Mouse (Mus musculus) WW6 (cell line): ENCODE data around the gene Grin3b.

Experiments
- DNase-seq: peaks from one replicate; pipeline ENCODE4 v3.0.0-alpha.2; 2013; ENCODE audit warnings: low read depth, low spot score

The Grin3b gene

DNA sequence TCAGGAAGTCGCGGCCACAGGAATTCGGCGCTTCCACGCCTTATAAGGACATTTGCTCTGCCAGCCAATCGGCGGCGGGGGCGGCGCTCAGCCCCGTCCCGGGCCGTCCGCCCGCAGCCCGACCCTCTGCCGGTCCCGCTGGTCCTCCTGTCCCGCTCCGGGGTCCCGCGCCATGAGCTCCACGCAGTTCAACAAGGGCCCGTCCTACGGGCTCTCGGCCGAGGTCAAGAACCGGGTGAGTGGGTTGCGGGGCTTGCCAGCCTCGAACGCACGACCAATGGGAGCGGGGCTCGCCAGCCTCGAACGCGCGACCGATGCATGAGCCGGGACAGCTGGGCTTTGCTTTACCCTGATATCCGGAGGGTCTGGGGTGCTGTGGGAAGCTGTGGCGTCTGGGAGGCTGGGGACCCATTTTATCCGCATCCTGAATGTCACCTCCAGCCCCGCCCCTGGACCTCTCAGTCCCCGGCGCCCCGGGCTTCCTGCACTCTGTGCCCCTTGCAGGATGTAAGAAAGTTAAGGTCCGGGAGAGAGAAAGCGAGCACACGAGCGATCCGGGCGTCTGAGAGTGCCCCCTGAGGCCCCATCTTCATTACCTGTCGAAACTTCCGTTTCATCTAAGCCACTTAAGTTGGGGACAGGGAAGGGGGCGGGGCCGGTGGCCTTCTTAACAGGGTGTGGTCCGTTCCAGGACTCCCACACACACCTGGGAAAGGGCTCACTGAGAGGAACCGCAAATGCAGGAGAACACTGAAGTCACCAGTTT, 18.2 kb downstream of the Grin3b start, which contains the start of gene Cnn2:
Cnn2 (plus strand) TSS at position 79 of the 766 bp plus-strand sequence.
- no peak for DNase-seq

DNA sequence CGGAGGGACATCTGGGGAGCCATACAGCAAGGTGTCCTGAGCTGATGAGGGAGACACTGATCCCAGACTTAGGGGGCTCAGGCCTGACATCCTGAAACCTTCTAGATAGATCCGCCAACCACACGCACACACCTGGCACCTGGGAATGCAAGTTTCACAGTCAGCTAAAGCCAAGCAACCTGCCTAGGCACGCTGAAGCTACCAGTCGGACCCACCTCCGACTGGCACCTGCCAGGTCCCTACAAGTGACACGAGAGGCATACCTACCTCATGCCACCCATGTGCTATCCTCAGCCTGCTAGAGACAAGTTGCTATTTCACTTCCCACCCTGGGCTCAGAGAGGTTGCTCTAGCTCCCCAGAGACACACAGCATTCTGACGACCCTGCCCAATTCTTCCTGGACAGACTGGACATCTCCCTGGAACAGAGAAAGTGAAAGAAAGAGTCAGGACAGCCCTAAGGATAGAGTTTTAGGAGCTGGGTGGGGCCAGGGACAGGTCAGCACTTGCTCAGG, 18.8 kb downstream of the Grin3b start:
- DNase-seq, result no peak

DNA sequence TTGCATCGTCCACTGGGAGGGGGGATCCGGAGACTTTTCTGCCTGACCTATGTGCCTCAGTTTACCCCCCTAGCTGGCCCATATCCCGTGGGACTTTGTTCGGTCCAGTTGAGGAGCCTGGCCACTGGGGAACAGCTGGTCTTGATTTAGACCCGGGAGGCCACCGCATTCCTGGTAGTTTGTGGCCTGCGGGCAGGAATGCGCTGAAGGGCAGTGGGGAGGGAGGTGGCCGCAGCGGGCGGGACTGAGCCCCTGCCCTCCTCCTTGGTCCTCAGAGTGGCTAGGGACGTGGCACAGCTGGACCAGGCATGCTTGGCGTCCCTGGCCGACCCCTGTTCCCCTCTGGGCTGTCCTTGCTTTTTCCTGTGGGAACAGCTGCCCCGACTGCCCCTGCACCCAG, 19.4 kb downstream of the Grin3b start:
- DNase-seq, result no peak

DNA sequence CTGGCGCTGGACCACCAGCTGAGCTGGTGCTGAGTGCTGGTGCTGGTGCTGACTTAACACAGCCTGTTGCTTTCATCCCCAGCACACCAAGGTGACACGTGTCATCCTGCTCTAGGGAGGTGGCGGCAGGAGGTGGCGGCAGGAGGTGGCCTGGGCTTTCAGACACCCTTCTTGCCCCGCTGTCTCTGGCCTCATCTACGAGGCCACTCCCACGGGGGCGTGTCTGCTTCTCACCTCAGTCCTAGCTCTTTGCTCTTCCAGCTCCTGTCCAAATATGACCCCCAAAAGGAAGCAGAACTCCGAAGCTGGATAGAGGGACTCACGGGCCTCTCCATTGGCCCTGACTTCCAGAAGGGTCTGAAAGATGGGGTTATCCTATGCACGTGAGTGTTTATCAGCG, 20.6 kb downstream of the Grin3b start:
- no peak for DNase-seq

DNA sequence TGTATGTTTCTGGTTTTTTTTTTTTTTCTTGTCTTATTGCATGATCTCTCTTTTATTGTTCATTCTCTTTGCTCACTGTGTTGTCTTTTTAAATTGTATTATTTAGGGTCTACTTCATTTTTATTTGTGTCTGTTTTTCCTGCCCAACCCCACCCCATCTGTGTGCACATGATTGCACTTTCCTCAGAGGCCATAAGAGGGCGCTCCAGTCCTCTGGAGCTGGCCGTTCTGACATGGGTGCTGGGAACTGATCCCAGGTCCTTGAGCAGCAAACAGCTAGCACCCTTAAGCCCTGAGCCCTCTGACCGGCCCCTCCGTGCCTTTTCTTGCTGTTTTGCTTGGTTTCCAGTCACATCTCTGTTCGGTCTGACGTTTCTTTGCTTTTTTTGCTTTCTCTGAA, 21.0 kb downstream of the Grin3b start:
- DNase-seq, result no peak

DNA sequence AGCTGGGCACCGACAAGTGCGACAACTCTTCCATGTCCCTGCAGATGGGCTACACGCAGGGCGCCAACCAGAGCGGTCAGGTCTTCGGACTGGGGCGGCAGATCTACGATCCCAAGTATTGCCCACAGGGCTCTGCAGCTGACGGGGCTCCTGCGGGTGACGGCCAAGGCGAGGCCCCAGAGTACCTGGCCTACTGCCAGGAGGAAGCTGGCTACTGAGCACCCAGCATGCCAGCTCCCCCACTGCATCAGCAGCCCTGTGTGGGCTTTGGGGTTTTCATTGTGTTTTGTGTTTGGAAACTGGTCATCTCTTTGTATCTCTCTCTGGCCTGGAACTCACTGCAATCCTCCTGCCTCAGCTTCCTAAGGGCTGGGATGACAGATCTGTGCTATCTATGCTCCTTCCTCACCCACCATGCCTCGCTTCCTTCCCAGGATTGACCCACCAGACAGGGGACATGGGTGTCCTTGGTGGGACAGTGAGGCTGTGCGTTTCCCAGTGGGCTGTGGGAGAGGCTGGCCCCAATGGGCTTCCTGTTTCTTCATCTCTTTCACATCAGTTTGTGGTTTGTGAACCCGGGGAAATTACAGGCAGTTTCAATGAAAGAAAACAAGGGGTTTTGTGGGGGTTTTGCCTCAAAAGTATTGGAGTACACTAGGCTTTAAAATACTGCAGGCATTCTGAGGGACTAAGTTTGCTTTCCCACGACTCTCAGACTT, 24.0 kb downstream of the Grin3b start:
- no peak for DNase-seq

DNA sequence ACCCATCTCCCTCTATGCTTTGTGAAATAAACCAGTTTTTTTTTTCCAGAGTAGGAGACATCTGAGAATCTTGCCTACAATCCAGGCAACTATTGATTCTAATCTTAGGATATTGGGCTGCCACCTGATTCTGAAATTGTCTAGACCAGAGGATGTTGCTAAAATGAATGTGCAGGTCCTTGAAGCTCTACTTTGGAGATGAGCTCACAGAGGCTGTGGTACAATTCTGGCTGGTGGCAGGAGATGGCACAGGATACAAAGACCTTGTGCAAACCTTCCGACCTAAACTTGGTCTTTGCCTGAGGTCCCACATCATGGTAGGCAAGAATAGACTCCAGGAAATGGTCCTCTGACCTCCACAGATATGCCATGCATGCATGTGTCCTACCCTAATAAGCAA, 25.1 kb downstream of the Grin3b start:
- DNase-seq, result no peak

DNA sequence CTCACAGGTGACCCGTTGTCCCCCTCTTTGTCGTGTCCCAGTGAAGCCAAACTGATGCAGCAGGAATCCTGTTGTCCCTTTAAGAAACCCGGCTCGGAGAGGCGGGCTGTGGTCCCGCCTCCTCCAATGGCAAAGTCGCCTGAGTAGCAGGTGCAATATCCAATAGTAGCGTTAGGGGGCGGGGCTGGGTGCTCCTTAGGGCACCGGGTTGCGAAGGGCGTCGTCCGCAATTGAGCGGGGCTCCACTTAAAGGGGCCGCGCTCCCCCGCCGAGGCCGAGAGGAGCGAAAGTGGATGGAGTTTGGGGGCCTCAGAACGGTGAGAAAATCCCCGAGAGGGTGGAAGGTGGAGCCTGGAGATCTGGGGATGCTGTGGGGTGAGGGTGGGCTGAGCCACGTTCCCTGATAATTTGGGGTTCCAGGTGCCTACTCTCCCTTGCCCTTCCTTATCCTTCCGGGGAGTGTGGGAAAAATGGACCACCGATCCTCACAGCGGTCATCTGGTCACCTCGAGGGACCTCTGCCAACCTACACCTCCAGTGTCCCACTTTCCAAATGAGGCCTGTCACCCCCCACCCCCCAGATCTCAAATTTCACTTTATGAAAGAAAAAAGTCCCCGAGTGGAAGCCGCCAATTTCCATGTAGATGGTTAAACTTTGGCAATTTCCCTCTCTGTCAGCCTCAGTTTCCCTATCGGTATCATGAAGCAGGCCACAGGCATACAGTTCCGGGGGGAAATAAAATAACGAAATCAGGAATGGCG, 25.9 kb downstream of the Grin3b start, which contains the start of gene Abca7:
Abca7 (plus strand) TSS at position 223 of the 762 bp plus-strand sequence.
- DNase-seq, result peak; percentile 83

DNA sequence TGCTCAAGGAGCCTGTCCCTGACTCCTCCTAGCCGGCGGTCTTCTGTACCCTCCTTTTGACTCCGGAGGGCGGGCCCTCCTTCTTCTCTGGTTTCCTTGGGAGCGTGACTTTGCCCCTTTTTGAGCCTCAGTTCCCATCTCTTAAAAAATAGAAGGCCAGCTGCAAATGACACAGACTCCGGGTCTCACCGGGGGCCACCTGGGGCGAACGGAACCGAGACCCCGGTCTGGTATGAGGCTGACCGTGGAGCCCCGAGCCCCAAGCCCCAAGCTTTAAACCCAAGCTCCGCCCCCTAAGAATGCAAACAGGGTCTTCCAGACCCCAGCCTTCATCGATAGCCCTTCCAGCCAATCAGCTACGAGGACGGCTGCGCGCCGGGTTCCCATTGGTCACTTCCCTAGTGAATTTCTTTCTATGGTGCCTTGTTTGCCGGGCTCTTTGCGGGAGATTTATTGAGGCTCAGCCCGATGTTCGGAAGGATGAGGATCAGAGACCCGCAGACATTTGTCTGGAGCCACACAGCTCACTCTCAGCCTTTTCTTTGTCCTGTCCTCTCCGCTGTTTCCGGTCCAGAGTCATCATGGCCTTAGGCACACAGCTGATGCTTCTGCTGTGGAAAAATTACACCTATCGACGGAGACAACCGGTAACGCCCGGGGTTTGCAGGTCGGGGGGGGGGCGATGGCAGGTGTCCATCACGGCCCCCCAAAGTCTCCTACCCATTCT, 26.7 kb downstream of the Grin3b start:
- DNase-seq, result no peak

DNA sequence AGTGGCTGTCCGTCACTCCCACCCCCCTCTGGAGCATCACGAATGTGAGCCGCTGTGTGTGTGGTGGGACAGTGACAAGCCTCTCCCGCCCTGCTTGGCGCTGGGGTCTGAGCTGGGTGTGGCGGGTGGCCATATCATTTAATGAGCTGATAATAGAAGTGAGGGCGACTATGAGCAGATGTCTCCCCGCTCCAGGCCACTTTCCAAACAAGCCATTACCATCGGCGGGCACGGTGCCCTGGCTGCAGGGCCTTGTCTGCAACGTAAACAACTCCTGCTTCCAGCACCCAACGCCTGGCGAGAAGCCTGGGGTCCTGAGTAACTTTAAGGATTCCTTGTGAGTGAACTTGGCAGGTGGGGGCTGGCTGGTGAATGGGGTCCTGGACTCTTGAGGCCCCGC, 27.3 kb downstream of the Grin3b start:
- no peak for DNase-seq

DNA sequence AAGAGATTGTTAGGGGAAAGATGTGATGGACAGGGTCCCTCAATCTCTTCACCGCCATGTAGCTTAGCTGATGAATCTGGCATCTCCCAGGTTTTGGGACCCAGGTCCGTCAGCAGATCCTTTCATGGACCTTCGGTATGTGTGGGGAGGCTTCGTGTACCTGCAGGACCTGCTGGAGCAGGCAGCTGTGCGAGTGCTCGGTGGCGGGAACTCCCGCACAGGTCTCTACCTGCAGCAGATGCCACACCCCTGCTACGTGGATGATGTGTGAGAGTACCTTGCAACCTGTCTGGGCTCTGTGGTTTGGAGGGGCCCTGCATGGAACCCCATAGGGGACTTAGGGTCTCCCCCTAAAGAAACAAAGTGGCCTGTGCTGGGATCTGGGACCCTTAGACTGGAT, 31.4 kb downstream of the Grin3b start:
- DNase-seq, result no peak

DNA sequence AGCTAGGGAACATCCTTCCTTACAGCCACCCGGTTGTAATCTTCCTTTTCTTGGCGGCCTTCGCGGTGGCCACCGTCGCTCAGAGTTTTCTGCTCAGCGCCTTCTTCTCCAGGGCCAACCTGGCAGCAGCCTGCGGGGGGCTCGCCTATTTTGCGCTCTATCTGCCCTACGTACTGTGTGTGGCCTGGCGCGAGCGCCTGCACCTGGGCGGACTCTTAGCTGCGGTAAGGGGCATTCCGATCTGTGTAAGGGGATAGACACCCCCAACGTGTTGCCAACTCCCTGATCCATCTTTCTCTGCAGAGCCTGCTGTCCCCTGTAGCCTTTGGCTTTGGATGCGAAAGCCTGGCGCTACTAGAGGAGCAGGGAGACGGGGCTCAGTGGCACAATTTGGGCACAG, 32.3 kb downstream of the Grin3b start:
- DNase-seq, result no peak

DNA sequence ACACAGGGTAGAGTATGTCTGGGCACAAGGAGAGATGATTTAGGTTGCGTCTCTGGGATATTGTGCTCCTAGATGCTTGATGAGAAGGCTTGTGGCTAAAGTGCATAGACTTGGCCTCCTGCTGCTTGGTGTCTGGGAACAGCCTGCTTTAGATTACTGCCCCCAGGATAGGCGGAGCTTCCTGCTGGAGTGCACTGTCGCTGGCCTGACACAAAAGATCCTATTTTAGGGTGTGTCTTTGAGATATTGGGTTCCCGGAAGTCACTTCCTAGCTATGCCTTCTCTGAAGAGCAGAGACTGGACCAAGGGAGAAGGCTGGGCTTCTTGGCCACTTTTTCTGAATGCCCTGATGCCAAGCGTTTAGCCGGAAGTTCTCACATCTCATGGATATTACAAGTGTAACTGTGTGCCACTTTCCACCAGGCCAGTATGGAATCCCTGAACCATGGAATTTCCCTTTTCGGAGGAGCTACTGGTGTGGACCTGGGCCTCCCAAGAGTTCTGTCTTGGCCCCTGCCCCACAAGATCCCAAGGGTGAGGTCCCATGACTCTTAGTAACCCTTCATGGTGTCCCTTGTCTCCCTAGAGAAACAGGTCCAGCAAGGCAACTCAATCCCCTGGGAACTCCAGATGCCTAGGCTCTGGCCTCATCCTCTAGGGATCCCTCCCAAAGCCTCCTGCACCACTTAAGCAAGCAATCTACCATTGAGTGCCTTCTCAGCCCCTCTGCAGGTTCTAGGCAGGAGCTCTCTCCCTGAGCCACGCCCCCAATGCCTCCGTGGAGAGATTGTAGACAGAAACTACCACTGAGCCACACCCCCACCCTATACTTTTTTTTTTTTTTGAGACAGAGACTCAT, 33.1 kb downstream of the Grin3b start:
- no peak for DNase-seq

DNA sequence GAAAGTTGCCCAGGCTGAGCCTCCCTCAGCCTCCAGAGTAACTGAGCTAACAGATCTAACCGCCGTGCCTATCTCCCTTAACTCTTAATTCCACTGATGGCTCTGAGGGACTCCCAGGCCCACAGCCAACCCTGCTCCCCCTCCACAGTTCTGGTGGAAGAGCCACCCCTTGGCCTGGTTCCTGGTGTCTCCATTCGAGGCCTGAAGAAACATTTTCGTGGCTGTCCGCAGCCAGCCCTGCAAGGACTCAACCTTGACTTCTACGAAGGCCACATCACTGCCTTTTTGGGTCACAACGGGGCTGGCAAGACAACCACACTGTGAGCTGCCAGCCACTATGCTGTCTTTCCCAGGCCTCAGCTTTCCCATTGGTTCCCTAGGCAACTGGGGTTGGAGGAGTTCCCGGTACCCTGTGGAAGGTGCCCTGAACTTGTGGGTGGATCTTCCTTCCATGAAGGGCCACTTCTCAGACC, 33.8 kb downstream of the Grin3b start:
- DNase-seq, result no peak

DNA sequence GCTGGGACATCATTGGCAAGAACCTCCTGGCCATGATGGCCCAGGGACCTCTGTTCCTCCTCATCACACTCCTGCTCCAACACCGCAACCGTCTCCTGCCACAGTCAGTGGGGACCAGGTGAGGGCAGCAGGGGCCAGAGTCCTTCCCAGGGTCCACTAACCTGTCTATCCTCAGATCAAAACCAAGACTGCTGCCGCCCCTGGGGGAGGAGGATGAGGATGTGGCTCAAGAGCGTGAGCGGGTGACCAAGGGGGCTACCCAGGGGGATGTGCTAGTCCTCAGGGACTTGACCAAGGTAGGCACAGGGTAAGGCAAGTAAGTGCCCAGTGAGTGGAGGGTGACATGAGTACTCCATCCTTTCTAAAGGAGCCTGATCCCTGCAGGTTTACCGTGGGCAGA, 41.2 kb downstream of the Grin3b start:
- no peak for DNase-seq

DNA sequence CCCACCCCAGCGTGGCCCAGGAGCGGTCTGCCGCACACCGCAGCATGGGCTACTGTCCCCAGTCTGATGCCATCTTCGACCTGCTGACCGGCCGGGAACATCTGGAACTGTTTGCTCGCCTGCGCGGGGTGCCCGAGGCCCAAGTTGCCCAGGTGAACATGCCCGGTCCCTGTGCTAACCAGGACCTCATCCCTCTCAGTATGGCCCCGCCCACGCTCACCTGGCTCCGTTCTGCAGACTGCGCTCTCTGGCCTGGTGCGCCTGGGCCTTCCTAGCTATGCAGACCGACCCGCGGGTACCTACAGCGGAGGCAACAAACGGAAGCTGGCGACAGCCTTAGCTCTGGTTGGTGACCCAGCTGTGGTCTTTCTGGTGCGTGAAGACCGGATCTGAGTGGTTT, 43.1 kb downstream of the Grin3b start:
- DNase-seq, result no peak

DNA sequence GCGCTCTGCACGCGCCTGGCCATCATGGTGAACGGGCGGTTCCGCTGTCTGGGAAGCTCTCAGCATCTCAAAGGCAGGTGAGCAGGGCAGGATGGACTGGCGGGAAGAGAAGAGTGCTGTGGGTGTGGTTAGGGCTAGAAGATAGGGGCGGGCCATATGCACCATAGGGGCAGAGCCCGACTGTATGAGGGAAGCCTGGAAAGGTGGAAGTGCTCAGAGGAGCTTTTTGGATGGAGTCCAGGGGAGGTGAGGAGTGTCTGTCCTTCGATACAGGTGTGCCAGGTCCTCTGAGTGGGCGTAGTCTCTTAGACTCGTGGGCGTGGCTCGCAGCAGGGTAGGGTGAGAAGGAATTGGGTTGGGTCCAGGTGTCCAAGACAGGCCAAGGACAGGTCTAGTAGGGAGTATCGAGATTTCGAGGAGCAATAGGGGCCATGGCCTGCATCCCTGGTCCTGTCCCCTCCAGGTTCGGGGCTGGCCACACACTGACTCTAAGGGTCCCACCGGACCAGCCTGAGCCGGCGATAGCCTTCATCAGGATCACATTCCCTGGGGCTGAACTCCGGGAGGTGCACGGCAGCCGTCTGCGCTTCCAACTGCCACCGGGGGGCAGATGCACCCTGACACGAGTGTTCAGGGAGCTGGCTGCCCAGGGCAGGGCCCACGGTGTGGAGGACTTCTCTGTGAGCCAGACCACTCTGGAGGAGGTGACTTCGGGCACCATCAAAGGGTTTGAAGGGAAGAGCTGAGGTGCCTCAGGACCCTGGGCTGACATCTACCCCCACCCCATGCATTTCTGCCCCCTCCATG, 44.2 kb downstream of the Grin3b start:
- no peak for DNase-seq

DNA sequence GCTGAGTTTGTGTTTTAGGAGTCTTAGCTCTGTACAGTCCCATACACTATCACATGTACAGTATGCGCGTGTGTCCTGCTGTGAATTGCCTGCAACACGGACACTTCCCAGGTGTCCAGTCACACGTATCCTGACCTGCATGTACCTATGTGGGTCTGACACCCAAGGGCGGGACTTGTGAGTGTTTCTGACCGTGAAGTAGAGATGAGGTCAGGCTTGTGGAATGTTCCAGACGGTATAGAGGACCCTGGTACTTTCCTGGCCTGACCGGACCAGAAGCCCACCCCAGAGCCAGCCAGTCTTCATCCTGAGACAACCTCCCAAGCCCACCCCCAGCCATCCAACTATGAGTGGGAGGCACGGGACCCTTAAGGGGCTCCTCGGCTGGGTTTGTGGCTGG, 45.1 kb downstream of the Grin3b start:
- no peak for DNase-seq

DNA sequence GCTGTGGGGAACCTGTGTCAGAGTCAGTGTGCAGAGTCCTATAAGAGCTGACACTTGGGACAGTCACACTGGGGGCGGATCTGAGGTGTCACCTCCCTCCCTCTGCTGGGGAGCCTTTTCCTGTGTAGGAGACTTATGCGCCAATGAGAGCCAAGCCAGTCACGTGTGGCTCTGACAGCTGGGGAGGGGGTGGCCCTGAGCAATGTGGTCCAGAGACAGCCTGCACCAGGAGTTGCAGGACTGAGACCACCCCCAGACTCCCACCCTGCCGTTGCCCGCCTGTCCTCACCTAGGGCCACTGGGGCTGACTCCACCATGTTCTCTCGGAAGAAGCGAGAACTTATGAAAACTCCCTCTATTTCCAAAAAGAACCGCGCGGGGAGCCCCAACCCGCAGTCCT, 46.0 kb downstream of the Grin3b start, which contains the start of gene Arhgap45:
Arhgap45 (plus strand) TSS at position 143 of the 400 bp plus-strand sequence.
- no peak for DNase-seq
